In the genomic region with DNA sequence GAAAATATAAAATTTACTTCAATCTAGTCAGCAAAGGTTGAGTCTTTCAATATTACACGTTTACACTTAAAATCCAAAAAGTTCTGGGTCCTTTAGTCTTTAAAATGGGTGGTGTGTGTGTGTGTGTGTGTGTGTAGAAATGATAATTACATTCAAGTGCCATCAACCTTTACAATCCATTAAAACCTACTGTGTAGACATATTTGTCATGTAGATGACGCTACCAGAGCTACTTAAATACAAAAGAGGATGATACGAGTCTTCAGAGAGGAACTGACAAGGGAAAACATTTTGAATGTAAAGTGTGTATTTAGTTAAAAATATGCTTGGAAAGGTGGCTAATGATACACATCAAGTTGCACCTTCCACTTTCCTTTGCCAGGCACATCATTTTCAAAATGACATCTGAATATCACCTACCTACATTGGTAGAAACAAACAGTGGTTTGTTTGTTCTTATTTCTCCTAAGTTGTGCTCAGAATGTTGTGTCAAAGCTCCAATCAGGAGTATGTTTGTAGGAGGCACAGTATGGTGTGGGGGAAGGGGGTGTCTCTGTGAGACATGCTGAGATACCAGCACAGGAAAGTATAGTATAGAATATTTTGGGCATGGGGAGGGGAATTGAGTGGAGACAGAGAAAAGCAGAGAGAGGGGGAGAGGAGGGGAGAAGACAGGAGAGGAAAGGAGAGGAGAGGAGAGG, we compare ENCODE assay signal across 7 mouse cellular contexts. TPM values are rescaled to one million over a fixed set of nuclear protein-coding genes. Genes with fewer than 3 reads are reported as not detected.
A peak's percentile ranks its signal among the peaks of the same experiment; 100 is the strongest.
DNase-seq lines count a peak whose midpoint lies in the region; ATAC-seq and TF ChIP-seq lines count a peak whose summit lies in the region.

No protein-coding gene starts in this region.

- TF ChIP-seq CTCF in lung, postnatal 0 days (IDR thresholded peaks at IDR 0.05) = no peak
- TF ChIP-seq CTCF in embryonic fibroblast, embryonic 13.5 days (IDR thresholded peaks at IDR 0.05; ENCODE audit: borderline replicate concordance, insufficient read depth, low read length) = no peak

- H3K27me3 ChIP-seq in lung, postnatal 0 days (replicated peaks; ENCODE audit: insufficient read depth, low read length) = no peaks in the 10 kb centered on the region
- peaks cover 32% of the 10 kb centered on the region for H3K27me3 ChIP-seq in limb, embryonic 15.5 days

- TF ChIP-seq POLR2A in embryonic fibroblast, embryonic 13.5 days (IDR thresholded peaks at IDR 0.05; ENCODE audit: low read depth, low read length) = no peak; the same call in 1 of the 2 replicates

- H3K4me2 ChIP-seq in lung, postnatal 0 days (replicated peaks; ENCODE audit: low read depth, low read length) = peak overlapping the region; percentile 65
- peak overlapping the region; percentile 86 for H3K4me2 ChIP-seq in limb, embryonic 15.5 days

- TF ChIP-seq EP300 in lung, postnatal 0 days (IDR thresholded peaks at IDR 0.05) = no peak

- 0 out of 2 replicates have a peak overlapping the region, but pooled peaks have one; percentile 12 for H3K9ac ChIP-seq in lung, postnatal 0 days (replicated peaks; ENCODE audit: low read depth)
- H3K9ac ChIP-seq in limb, embryonic 15.5 days = no peak overlapping the region

- ATAC-seq in lung, postnatal 0 days = no peak
- ATAC-seq in limb, embryonic 15.5 days (ENCODE audit: insufficient number of reproducible peaks, low FRiP score, low TSS enrichment, low read depth) = no peak
- no peak for ATAC-seq in megakaryocyte progenitor cell, adult 5-6 weeks (replicated peaks; ENCODE audit: poor library complexity)

- H3K4me3 ChIP-seq in lung, postnatal 0 days (ENCODE audit: low read depth, low read length) = peak overlapping the region; percentile 74
- H3K4me3 ChIP-seq in embryonic fibroblast, embryonic 13.5 days (ENCODE audit: insufficient read depth, low read length) = peak overlapping the region; percentile 61
- H3K4me3 ChIP-seq in limb, embryonic 15.5 days = peak overlapping the region; percentile 69

- no peaks in the 10 kb centered on the region for H3K9me3 ChIP-seq in lung, postnatal 0 days (ENCODE audit: low read length)
- no peaks in the 10 kb centered on the region for H3K9me3 ChIP-seq in limb, embryonic 15.5 days

- H3K4me1 ChIP-seq in lung, postnatal 0 days (ENCODE audit: insufficient read depth, low read depth, low read length) = peaks cover 7% of the 10 kb centered on the region; the same call in 1 of the 2 replicates
- no peaks in the 10 kb centered on the region for H3K4me1 ChIP-seq in embryonic fibroblast, embryonic 13.5 days (ENCODE audit: control insufficient read depth, insufficient read depth, low read length)
- peaks cover 4% of the 10 kb centered on the region; the same call in 1 of the 2 replicates for H3K4me1 ChIP-seq in limb, embryonic 15.5 days

- no peaks in the 10 kb centered on the region for H3K36me3 ChIP-seq in lung, postnatal 0 days (ENCODE audit: insufficient read depth, low read length)
- no peaks in the 10 kb centered on the region for H3K36me3 ChIP-seq in limb, embryonic 15.5 days

- no peak for DNase-seq in lung, postnatal 0 days (ENCODE audit: low spot score)
- DNase-seq in lung, postnatal 4 days = no peak
- DNase-seq in right cerebral cortex, postnatal 10 days (ENCODE audit: low spot score in 2 of 2) = no peak
- DNase-seq in retina, embryonic 14.5 days (ENCODE audit: low spot score) = no peak

- 14% methylated on average over 3 of the region's 3 CpGs for WGBS in lung, postnatal 0 days
- WGBS in limb, embryonic 15.5 days = 20% methylated on average over 3 of the region's 3 CpGs

- 0 out of 2 replicates have a peak overlapping the region, but pooled peaks have one; percentile 2 for H3K27ac ChIP-seq in lung, postnatal 0 days (ENCODE audit: low read length)
- no peak overlapping the region for H3K27ac ChIP-seq in embryonic fibroblast, embryonic 13.5 days (ENCODE audit: insufficient read depth, low read length)
- H3K27ac ChIP-seq in limb, embryonic 15.5 days = no peak overlapping the region

RNA-seq across cellular contexts. Expression of a gene that starts 1.0 kb away (rescaled TPM):
- polyA plus RNA-seq in lung, postnatal 0 days (2015; fragmentation: Nextera tagmentation; extraction: Ambion mirVana) = 78.5 and 82.9 TPM in 2 replicates
- polyA plus RNA-seq in embryonic fibroblast, embryonic 13.5 days (2011; ENCODE audit: insufficient read length, low read depth, missing spikeins) = 57.3 and 59.1 TPM in 2 replicates
- 18.7 and 18.8 TPM in 2 replicates for polyA plus RNA-seq in limb, embryonic 15.5 days (2015; fragmentation: Nextera tagmentation; extraction: Ambion mirVana)
- total RNA-seq in megakaryocyte progenitor cell, adult 5-6 weeks (2015) = 96.8 and 103 TPM in 2 replicates
- total RNA-seq in megakaryocyte progenitor cell, adult 5-6 weeks (2017) = 139 and 181 TPM in 2 replicates
